Mouse (Mus musculus): Measurements from ENCODE around the gene Dab1. TPM values are rescaled to one million over a fixed set of nuclear protein-coding genes. Genes with fewer than 3 reads are reported as not detected.

Gene Dab1
- total and polyA plus RNA-seq, 3 experiments, result not detected

DNA sequence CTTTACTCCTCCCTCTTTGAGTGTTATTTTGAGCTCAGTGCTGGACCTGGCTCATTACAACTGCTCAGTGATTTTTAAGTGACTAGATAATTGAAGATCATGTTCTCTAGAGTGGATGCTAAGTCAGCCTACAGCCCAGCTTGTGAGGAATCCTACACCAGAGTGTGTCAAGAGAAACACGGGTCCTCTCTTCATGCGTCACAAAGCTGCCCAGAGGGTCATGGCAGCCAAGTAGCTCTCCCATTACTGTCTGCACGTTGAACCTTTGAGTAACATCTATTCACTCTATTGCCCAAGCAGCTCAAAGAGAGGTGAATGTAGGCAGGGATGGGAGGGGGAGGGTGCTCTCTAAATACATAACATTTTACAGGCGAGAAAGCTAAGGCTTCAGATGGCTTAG is 277.6 kb downstream of the Dab1 start:
- H3K9me3 ChIP-seq (replicated peaks; ENCODE audit: insufficient read depth, low read length), result no peaks in the 10 kb centered on the region
- no peaks in the 10 kb centered on the region for H3K36me3 ChIP-seq (ENCODE audit: control insufficient read depth in 1 of 2, insufficient read depth in 2 of 2, low read length in 2 of 2)
- TF ChIP-seq EP300 (IDR thresholded peaks at IDR 0.05; ENCODE audit: low read depth in 1 of 2, low read length in 2 of 2) (no peak), GABPA (IDR thresholded peaks at IDR 0.05; ENCODE audit: low read depth, low read length) (no peak), MYC (IDR thresholded peaks at IDR 0.05; ENCODE audit: low read depth, low read length) (no peak), ELF1 (IDR thresholded peaks at IDR 0.05; ENCODE audit: low read depth, low read length) (no peak), UBTF (IDR thresholded peaks at IDR 0.05; ENCODE audit: borderline replicate concordance, insufficient read depth, low read depth, low read length) (no peak), MYB (IDR thresholded peaks at IDR 0.05; ENCODE audit: low read depth, low read length) (no peak), GATA1 (IDR thresholded peaks at IDR 0.05; ENCODE audit: low read depth, low read length) (no peak), JUND (IDR thresholded peaks at IDR 0.05; ENCODE audit: low read depth, low read length) (no peak), MEF2A (IDR thresholded peaks at IDR 0.05; ENCODE audit: extremely low read depth, insufficient replicate concordance, low read depth, low read length, poor library complexity, severe bottlenecking) (no peak), SIN3A (IDR thresholded peaks at IDR 0.05; ENCODE audit: low read length) (no peak), MAFK (IDR thresholded peaks at IDR 0.05; ENCODE audit: borderline replicate concordance, low read depth, low read length) (no peak), MAX (IDR thresholded peaks at IDR 0.05; ENCODE audit: low read length) (no peak), ZKSCAN1 (IDR thresholded peaks at IDR 0.05; ENCODE audit: low read depth, low read length) (no peak), KAT2A (conservative IDR thresholded peaks at IDR 0.05; ENCODE audit: low read depth, low read length) (no peak), RAD21 (IDR thresholded peaks at IDR 0.05; ENCODE audit: low read depth, low read length) (no peak), TBP (IDR thresholded peaks at IDR 0.05; ENCODE audit: low read depth, low read length) (no peak), NRF1 (IDR thresholded peaks at IDR 0.05; ENCODE audit: insufficient read depth, low read depth, low read length, poor library complexity, severe bottlenecking) (no peak), ETS1 (IDR thresholded peaks at IDR 0.05; ENCODE audit: low read depth, low read length) (no peak)
- no peak overlapping the region for H3K4me3 ChIP-seq (ENCODE audit: control insufficient read depth in 1 of 2, insufficient read depth in 1 of 2, low read depth in 2 of 2, low read length in 2 of 2)
- no peaks in the 10 kb centered on the region for H3K27me3 ChIP-seq (ENCODE audit: control insufficient read depth in 1 of 2, insufficient read depth in 2 of 2, low read length in 2 of 2)
- H3K9ac ChIP-seq (ENCODE audit: control insufficient read depth, low read depth, low read length, poor library complexity, severe bottlenecking), result no peak overlapping the region
- H3K4me1 ChIP-seq (ENCODE audit: control insufficient read depth in 1 of 2, insufficient read depth in 2 of 2, low read length in 2 of 2), result no peaks in the 10 kb centered on the region
- no peak overlapping the region for H3K27ac ChIP-seq (ENCODE audit: control insufficient read depth, low read depth, low read length)
- DNase-seq (ENCODE audit: low read depth, low spot score), result no peak
- H3K79me2 ChIP-seq (ENCODE audit: control insufficient read depth, insufficient read depth, low read length, poor library complexity), result no peaks in the 10 kb centered on the region

GRCm38 (mm10) chr4:103897702-103898101 is 278.5 kb downstream of the Dab1 start:
- no peaks in the 10 kb centered on the region for H3K27me3 ChIP-seq (ENCODE audit: control insufficient read depth in 1 of 2, insufficient read depth in 2 of 2, low read length in 2 of 2)
- no peak overlapping the region for H3K4me3 ChIP-seq (ENCODE audit: control insufficient read depth in 1 of 2, insufficient read depth in 1 of 2, low read depth in 2 of 2, low read length in 2 of 2)
- no peaks in the 10 kb centered on the region for H3K79me2 ChIP-seq (ENCODE audit: control insufficient read depth, insufficient read depth, low read length, poor library complexity)
- H3K4me1 ChIP-seq (ENCODE audit: control insufficient read depth in 1 of 2, insufficient read depth in 2 of 2, low read length in 2 of 2), result no peaks in the 10 kb centered on the region
- no peak overlapping the region for H3K27ac ChIP-seq (ENCODE audit: control insufficient read depth, low read depth, low read length)
- no peak overlapping the region for H3K9ac ChIP-seq (ENCODE audit: control insufficient read depth, low read depth, low read length, poor library complexity, severe bottlenecking)
- no peaks in the 10 kb centered on the region for H3K36me3 ChIP-seq (ENCODE audit: control insufficient read depth in 1 of 2, insufficient read depth in 2 of 2, low read length in 2 of 2)
- TF ChIP-seq TCF12 (IDR thresholded peaks at IDR 0.05; ENCODE audit: low read depth, low read length) (no peak), RAD21 (IDR thresholded peaks at IDR 0.05; ENCODE audit: low read depth, low read length) (no peak), KAT2A (conservative IDR thresholded peaks at IDR 0.05; ENCODE audit: low read depth, low read length) (no peak), ZKSCAN1 (IDR thresholded peaks at IDR 0.05; ENCODE audit: low read depth, low read length) (no peak), MXI1 (IDR thresholded peaks at IDR 0.05; ENCODE audit: low read depth, low read length) (no peak)
- DNase-seq (ENCODE audit: low read depth, low spot score), result no peak
- no peaks in the 10 kb centered on the region for H3K9me3 ChIP-seq (replicated peaks; ENCODE audit: insufficient read depth, low read length)

Measured in MEL (cell line).